Mouse (Mus musculus) heart, postnatal 10 days (tissue): ENCODE measurements around the gene Mxi1. TPM values are rescaled to one million over a fixed set of nuclear protein-coding genes. Genes with fewer than 3 reads are reported as not detected.

ENCODE experiments used
- DNase-seq, 2 experiments: peaks; one replicate each; pipeline ENCODE4 v3.0.0; 2021
- intact Hi-C: fragments of 180-260 bp; cut with DNase I; formaldehyde crosslinking; loops from one replicate; pipeline ENCODE4 v1.15.1; 2025
- total RNA-seq, 2 experiments: library from RNA; stranded (reverse); gene quantifications; 2 replicates each; pipeline ENCODE4 v1.2.3; 2021

The Mxi1 gene
- total RNA-seq, 2 experiments from 2014 or later, result 36.3 to 39.9 TPM

DNA sequence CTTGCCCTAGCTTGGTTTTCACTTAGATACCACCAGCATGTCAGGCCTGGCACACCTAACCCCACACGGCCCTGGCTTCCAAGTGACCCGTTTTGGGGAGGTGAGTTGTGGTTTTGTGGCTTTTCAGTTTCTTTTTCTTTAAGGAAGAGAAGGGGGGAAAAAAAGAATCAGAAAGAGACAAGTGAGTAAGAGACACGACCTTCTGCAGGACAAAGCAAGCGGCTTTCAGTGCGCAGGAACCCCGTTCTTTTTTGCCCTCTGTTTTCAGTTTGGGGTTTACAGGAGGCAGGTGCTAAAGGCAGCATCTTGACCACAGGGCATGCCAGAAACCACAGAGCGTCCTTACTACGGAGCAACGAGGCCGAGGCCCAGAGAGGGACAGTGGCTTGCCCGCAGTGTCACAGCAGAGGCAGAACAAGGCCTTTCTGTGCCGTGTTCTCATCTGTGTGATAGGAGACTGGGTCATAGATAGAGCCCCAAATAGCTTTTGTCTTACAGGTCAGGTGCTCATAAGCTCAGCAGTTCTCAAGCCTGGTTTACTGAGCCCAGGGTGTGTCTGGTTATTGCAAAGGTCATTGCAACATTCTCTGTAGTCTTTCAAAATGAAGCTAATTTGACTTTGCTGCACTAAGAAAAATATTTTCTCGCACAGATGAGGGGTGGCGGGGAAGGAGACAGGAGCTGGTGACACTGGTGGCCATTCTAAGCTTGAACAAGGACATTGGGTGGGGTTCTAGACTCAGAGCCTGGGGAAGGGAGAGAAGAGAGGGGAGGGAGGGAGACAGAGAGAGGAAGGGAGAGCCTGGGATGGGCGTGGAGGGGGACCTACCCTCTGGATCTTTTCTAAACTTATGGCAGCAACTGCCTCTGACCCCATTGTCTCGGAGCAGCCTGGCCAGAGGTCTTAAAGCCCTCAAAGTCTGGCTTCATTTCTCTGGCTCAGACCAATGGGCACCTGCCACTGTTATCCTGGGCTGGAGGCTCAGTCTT is 8.1 kb downstream of the Mxi1 start:
- no peak for DNase-seq

DNA sequence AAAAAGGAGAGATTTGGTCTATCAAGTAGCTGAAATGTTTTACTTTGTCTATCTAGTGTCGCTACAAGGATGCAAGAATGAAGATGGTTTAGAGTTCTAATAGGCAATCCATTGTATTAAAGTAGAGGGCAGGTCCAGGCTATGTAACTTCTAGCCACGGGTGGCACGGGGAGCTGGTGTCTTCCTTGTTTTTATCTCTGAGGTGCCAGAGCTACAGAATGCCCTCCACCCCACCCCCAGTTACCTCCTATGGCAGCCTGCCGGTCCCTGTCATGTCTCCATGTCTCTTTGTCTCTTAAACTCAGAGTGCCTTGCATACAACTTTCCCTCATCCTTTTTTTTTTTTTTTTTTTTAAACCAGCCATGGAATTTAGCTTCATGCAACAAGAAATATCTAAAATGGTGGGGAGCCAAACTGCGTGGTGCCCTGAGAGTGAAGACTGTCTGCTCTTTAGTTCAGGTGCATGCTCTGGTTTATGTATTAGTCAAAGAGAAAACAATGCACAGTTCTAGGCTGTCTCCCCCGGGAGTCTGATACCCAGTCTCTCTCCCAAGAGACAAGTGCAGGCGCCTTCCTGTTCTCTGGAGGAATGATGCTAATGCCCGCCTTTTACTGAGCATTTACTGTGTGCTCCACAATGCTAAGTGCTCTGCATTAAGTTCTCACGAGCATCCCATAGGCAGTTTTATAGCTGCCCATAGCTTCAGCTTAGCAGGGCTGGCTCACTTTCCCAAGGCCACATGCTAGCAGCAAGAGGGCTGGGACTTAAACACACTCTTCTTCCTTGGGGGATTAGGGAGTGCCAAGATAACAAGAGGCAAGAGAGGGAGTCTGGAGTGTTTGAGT is 10.2 kb downstream of the Mxi1 start:
- DNase-seq, result no peak
- intact Hi-C loops, result no loop called here

More for the DNA sequence above, 8.1 kb downstream of the Mxi1 start:
- intact Hi-C loops, result loop anchor here (5.0 kb wide), 1 partner anchor 306 kb away; no protein-coding TSS in a partner anchor

DNA sequence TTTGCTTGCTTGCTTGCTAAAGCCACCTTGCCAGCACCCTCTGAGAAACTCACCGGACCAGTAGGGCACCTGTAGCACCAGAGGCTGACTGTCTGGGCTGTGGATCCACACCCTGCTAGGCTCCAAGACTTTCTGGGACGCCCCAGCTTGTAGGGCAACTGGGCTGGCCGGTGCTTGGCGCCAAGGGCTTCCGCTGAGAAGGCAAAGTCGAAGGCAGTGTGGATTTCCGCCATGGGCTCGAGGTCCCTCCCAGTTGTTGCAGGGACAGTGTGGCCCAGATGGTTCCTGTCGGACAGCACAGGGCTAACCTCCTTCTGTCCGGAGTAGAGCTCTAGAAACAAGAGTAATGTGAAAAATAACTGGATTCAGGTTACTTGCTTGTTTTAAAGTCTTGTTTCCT is 11.0 kb downstream of the Mxi1 start:
- peak; percentile 62 to 71 for DNase-seq
- intact Hi-C loops, result no loop called here

DNA sequence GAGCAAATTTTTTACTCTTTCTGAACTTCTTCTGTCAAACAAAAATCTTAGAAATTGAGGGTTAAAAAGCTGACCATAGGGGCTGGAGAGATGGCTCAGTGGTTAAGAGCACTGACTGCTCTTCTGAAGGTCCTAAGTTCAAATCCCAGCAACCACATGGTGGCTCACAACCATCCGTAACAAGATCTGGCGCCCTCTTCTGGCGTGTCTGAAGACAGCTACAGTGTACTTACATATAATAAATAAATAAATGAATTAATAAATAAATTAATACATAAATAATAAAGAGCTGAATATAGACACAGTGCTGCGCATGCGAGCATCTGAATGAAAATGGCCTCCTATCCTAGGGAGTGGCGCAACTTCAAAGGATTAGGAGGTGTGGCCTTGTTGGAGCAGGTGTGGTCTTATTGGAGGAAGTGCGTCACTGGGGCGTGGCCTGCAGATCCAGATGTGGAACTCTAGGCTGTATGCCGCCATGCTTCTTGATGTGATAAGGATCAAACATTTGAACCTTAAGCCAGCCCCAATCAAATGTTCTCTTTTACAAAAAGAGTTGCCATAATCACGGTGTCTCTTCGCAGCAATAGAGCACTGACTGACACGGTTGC is 12.2 kb downstream of the Mxi1 start:
- DNase-seq, result no peak
- intact Hi-C loops, result no loop called here

DNA sequence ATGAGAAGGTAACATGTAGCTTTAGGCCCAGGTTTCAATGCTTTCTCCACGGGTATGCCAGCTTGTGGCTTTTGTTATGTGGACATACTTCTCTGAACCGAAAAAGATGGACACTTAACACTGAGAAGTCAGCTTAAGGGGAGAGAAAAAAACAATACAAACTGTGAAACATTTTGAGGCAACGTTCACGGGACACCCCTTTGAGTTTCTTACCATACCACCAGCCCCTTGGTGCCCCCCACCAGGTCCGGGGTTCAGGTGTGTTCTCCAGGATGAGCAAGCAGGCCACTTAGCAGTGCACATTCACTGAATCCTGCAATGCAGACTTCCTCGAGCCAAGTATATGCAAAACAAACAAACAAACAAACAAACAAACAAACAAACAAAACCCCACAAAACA is 14.5 kb downstream of the Mxi1 start:
- DNase-seq, result no peak
- intact Hi-C loops, result no loop called here

DNA sequence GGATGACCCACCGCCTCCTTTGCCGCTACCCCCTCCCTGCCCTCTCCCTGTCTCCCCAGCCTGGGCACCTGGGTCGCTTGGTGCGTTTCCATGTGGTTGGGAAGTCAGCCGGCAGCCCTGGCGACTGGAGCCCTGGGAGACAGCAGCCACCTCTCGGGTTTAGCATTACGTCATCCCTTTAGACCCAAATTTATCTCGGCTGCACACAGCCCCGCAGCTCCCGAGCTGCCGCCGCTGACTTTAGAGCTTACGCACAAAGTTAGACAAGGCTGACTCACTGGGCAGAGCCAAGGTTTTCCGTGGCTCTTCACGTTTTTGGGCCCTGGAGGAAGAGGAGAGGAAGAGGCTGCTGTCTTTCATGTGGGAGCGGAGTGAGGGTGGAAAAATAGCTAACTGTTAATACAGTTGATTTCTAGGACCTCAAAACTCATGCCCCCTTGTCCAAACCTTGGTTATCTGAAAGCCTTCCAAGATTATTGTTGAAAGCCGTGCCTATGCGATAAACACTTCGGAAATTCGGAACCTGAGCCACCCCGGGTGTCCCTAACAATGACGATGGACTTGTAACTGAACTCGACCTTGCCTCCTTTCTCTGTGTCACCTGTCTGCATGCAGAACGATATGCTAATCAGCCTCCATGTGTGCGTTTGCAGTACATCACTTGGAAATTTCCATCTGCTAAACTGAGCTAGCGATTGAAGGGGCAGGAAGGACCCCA is 15.4 kb downstream of the Mxi1 start:
- DNase-seq, result peak; percentile 74 to 80
- intact Hi-C loops, result no loop called here

DNA sequence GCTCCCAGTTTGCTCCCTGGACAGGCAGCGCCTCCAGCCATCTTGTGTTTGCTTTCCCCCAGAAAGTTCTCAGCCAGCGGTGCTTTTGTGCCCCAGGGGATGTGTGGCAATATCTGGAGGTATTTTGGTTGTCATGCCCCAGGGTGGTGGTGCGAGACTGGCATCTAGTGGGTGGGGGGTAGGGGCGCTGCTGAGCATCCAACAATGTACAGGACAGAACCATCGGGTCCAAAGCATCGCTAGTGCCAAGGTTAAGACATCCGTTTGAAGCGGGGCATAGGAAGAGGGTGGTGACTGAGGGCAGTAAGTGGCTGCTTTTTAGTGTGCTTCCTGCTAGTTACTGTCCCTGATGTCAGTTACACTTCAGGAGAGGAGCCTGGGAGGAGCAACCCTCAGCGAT is 17.8 kb downstream of the Mxi1 start:
- intact Hi-C loops, result no loop called here

DNA sequence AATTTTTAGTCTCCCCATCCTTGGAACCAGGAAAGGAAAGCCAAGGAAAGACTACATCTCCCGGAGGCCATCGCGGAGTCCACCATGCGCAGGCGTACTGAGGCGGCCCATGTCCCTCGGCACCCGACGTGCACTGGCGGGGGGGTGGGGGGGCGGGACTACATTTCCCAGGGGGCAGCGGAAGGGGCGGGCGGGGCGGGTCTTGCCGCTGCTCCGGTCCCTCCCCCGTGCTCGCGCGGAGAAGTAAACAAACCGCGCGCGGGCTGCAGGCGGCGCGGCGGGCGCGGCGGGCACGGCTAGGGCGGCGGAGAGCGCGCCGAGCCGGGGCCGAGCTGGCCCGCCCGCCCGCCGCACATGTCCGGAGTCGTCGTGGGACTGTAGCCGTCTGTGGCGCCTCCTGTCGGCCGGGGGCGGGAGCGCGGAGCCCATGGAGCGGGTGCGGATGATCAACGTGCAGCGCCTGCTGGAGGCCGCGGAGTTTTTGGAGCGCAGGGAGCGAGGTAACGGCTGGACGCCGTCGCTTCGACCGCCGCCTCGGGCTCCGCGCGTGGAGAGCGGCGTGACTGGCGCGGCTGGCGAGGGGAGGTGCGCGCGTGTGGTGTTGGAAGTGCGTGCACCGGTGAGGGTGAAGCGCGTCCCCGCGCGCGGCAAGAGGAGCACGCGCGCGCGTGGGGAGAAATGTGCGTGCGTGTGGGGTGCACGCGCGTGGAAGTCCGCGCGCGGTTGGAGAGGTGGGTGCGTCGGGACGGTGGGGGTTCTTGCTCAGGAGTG is 19.1 kb downstream of the Mxi1 start:
- intact Hi-C loops, result loop anchor here (1.0 kb wide), 1 partner anchor 81 kb away; no protein-coding TSS in a partner anchor

More for the DNA sequence above, 17.8 kb downstream of the Mxi1 start:
- DNase-seq, result no peak

DNA sequence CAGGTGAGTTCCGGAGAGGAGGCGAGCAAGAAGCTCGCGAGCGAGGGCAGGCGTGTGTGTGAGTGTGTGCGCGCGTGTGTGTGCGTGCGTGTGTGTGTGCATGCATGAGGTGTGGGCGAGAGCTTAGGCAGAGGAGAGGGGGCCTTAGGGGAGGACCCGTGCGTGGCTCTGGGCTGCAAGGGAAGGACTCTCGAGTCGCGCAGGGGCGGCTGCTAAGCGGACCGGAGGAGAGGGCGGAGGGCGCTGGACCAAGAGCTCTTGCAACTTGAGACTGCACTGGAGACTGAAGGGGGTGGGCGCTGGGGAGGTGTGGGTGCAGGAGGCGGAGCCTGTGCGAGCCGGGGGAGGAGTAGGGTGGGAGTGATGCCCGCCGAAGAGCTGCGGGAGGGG is 19.7 kb downstream of the Mxi1 start:
- intact Hi-C loops, result loop anchor here (1.0 to 5.0 kb wide), 2 partner anchors 37 to 82 kb away; no protein-coding TSS in a partner anchor

More for the DNA sequence above, 19.1 kb downstream of the Mxi1 start:
- DNase-seq, result peak; percentile 93 to 96

DNA sequence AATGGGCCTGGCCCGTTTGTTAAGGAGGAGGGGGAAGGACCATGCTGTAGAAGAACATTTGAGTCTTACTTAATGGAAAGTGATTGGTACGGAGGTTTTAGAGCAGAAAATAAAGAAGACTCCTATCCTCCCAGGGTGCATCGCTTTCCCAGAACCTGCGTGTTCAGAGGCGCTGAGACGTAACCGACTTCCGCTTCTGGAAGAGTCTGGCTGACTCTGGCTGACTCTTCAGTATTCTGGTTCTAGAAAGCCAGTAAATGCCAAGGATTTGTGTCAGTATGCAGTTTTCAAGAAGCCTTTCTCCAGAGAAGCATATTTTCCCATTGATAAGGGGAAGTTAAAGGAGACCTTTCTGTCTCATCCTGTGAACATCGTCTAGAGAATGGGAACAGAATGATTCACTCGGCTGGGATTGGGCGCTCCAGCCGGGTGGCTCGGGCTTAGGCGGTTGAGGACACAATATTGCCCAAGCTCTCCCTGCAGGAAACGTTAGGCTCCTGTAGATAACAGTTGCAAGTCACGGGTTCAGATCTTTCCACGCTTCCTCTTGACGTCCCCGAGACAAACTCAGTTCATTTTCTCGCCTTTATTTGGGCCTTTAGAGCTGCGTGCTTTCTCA is 21.7 kb downstream of the Mxi1 start:
- intact Hi-C loops, result loop anchor here (5.0 kb wide), 1 partner anchor 35 kb away; no protein-coding TSS in a partner anchor
- no peak for DNase-seq

More for the DNA sequence above, 19.7 kb downstream of the Mxi1 start:
- DNase-seq, result peak; percentile 77 to 84

DNA sequence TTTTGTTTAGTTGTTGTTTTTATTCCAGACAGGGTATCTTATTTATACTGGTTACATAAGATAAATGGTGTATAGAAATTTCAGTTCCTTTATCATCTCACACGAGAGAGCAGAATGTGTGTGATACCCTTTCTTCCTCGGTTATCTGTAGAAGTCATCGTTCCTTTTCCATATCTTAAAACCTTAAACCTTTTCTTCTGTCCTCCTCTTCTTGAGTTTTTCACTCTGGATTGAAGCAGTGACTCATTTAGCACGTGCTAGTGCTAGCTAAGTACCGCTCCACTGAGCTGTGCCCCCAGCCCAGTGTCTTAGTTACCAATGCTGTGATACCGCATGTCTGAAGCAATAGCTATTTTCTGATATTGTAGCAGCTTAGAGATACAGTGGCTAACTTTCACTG is 23.4 kb downstream of the Mxi1 start:
- no peak for DNase-seq
- intact Hi-C loops, result loop anchor here (5.0 kb wide), 1 partner anchor 34 kb away; no protein-coding TSS in a partner anchor

DNA sequence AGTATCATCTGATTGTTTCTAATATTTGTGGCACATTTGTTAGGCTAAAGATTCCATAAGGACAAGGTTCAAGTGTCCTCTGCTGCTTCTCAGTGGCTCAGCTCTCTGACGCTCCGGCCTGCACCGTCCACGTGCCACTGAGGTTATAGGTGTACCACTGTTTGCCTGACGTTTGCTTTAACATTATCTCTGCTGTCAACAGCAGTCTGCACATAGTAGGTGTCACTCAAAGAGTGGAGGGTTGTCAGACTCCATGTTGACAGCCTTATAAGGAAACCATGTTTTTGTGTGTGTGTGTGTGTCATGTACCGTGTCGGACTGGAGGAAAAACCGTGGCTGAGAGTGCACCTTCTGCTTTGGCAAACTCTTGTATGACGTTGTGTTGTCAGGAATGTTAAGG is 24.9 kb downstream of the Mxi1 start:
- no peak for DNase-seq
- intact Hi-C loops, result no loop called here

DNA sequence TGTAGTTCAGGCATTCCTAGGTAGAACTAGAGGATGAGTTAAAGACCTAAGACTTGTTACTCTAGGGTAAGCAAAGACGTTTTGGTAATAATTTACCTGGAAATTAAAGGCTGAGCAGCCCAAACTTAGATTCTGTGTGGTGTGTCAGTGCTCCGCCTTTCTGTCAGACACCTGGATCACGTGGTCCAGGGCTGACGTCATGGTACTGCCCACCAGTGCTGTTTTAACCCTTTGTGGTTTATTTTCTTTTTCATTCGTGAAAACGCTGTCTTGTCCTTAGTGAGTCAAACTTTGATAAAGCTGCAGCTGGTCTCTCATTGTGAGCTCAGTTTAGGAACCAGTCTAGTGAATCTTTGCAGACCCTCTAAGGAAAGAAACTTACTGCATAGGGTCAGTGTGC is 30.1 kb downstream of the Mxi1 start:
- intact Hi-C loops, result no loop called here
- peak in 1 of 2 experiments; percentile 30 for DNase-seq

DNA sequence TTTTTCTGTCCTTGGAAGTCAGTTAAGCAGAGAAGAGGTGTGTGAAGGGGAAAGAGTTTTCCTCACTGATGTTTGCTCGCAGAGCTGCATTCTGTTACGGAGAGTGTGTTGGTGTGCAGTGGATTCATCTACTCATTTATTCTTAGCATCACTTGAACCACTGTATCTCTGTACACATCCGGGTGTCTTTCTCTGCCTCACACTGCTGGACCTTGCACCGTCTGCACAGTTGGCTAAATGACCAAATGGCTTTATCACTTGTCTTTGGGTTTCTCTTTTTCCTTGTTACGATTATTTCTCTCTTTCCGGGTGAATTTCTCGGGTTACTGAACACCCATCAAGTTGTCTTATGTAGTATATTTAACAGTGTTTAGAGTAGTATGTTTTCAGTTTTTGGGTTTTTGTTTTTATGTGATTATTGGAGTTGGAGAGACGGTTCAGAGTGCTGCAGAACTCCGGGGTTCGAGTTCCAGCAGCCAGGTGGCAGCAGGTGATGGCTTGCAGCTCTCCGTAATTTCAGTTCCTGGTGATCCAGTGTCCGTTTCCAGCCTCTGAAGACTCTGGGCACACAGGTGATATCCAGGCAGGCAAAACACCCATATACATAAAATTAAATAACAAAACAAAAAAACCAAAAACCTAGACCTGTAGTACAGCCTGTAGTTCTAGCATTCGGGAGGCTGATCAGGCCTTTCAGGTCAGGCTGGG is 33.0 kb downstream of the Mxi1 start:
- intact Hi-C loops, result no loop called here
- no peak for DNase-seq

DNA sequence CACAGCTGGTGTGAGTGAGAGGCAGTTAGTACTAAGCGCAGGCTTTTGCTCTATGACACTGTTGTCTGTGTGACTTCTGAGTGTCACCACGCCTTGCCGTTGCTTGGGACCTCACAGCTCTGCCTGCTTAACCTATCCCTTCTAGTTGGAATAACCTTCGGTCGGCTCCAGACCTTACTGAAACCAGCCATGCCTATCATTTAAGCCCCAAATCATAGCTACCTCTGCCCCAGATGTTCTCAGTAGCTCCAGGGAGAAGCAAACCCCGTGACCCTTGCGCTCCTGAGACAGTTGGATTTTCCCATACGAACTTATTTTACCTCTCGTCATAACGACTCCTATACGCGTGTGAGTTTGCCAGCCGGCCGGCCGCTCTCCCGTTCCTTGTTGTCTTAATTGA is 33.7 kb downstream of the Mxi1 start:
- DNase-seq, result no peak
- intact Hi-C loops, result no loop called here

DNA sequence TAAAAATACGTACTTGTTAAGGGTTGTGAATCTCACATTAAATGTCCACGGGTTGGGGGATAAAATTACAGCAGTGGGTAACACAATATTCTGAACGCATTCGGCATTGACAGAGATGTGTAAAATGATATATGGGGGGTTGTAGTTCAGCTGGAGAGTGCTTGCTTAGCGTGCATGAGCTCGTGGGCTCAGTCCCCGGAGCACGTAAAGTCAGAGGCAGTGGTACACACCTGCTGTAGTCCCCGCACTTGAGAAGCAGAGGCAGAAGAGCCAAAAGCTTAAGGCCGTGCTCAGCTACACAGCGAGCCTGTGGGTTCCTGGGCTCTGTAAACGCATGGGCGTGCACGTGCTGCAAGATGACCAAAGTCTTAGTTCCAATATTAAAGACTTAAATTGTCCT is 35.4 kb downstream of the Mxi1 start:
- intact Hi-C loops, result no loop called here
- DNase-seq, result no peak

DNA sequence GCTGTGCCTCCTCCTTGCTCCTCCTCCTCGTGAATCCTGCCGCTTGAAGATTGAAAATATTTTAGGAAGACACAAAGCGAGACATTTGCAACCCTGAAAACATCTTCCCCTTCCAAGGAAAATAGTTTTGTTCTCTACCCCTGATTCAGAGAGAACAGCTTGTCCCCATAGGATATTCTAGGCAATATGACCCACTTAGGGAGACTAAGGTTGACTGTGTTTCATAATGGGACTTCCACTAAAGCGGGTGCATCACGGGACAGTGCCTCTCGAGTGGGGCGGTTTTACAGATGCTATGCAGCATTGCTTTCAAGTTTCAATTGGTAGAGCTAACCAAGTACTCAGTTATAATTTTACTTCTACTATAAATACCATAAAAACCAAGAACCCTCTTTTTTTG is 43.5 kb downstream of the Mxi1 start:
- no peak for DNase-seq
- intact Hi-C loops, result no loop called here
